Mouse (Mus musculus): ENCODE measurements at regions not wholly inside any gene's neighbourhood (a gene's known extent, or its start where the extent isn't known, plus 50 kb on each side); places are given as distances from the start of the nearest gene placed in this dataset.
"Not testable (repeated sequence)": the region's sequence is repeated elsewhere in the genome, so short reads cannot be mapped to it uniquely, and the experiment has no call there.

DNA sequence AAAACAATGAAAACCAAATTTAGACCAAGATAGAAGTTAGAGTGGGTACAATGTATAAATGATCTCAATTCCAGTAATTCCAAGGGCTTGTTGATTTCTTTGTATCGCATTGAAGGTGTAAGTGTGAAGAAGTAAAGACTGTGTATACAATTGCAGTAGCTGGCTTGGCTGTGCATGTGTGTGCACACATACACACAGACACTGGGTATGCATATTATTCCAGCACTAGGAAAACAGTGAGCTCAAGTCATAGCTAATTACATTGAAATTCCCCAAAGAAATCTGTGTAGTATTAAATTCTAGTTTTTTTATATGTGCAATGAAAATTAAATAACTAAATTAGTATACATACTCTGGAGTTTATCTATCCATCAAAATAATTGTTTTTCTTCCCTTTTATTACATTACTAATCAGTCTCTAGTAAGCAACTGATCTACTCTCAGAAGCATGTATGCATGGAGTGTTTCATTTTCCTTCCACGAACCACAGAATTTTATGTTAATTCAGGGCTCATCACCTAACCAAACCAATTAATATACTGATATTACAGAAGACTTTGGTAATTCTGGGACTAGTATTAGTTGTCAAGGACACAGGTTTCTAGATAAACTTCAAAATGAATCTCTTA lies 56.5 kb downstream of the Gm8797 start:
- DNase-seq (ENCODE audit: low spot score): no peak

GRCm38 (mm10) chr3:5811071-5811590 lies 60.5 kb downstream of the Gm8797 start:
- no peak for DNase-seq (ENCODE audit: low spot score)

GRCm38 (mm10) chr3:5820243-5820642 lies 69.6 kb downstream of the Gm8797 start:
- not testable (repeated sequence) for DNase-seq (ENCODE audit: low spot score)

GRCm38 (mm10) chr3:5860237-5860636 lies 109.6 kb downstream of the Gm8797 start:
- DNase-seq (ENCODE audit: low spot score): peak; percentile 100

DNA sequence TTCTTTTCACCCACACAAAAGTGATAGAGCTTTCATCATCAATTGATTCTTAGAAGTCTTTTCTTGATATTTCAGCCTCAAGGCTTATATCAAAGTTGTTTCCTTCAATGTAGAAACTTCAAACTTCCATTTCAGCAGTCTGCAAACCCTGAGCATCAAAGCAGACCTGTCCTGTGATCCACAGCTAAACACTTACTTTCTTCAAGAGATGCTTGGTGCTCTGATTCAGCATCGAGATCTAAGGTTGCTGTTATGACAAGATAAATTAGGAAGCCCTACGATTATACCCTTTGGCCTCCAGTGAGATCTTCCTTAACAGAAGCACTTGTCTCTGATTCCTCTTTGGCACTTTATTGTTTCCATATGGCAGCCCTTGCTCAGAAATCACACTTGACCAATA lies 119.8 kb downstream of the Gm8797 start:
- no peak for DNase-seq (ENCODE audit: low spot score)

DNA sequence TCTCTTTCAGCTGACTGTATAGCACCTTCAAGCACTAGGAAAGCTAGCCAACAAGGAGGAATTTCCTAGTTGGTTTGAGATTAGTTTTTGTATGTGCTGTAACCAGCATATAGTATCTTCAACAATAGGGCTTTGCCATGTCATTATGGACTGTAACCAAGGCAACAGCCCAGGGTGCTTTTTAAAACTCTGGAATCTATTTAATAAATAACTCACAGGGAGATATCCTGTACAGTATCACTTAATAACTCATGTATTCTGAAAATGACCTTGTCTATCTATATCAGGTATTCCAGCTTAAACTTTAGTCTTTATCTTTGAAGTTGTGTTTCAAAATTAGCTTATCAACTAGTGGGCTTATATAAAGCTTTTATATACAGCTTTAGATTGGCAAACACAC lies 128.5 kb downstream of the Gm8797 start:
- DNase-seq (ENCODE audit: low spot score): no peak

DNA sequence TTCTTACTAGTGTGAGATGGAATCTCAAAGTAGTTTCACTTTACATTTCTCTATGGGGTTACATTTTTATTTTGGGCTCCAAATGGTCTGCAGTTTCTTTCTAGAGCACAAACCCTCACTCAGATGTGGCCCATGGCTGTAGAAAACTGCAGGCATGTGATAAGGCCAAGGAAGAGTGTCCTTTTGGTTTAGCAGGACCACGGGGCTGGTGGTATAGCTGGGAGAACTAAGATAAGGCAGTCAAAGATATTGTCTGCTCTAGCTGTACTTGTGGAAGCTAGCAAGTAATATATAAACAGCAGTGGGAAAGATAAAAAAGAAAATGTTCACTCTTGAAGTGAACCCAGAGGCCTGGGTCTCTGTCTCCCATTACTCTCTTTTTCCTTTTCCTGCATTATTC lies 166.9 kb downstream of the Gm8797 start:
- no peak for DNase-seq (ENCODE audit: low spot score)

DNA sequence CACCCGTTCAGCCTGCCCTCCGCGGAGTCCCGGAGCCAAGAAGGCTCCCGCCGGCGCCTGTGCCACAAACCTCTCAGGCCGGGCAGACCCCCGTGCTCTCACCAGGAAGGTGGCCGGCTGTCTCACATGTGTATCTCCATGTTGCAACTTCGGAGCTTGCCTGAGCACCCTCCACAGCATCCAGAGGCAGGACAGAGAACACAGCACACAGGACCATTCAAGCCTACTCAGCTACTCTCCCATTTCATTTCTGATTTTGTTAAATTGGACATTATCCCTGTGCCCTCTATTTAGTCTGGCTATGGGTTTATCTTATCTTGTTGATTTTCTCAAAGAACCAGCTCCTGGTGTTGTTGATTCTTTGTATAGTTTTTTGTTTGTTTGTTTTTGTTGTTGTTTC lies 199.6 kb downstream of the Gm8797 start:
- not testable (repeated sequence) for DNase-seq (ENCODE audit: low spot score)

- DNase-seq (ENCODE audit: low spot score): not testable (repeated sequence)
Measured at GRCm38 (mm10) chr3:5989011-5989645, 238.5 kb downstream of the Gm8797 start.

GRCm38 (mm10) chr3:6004423-6004822 lies 253.8 kb downstream of the Gm8797 start:
- DNase-seq (ENCODE audit: low spot score): no peak

- no peak for DNase-seq (ENCODE audit: low spot score)
Measured at GRCm38 (mm10) chr3:6018749-6019148, 268.1 kb downstream of the Gm8797 start.

DNA sequence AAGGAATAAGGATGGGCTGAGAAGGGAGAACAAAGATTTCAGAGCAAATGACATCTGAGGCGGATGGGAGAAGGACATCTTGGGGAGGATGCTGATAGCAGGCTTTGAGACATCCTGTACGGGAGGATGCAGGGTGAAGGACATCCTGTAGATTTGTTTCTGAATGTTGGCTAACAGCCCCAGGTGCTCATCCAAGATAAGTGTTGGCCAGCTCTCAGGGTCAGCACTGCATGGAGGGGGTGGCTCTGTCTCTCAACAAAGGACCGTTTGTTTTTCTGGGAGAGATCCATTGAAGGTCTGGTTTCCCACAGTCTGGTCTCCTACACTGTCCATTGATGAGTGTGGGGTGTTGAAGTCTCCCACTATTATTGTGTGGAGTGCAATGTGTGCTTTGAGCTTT lies 290.7 kb downstream of the Gm8797 start:
- not testable (repeated sequence) for DNase-seq (ENCODE audit: low spot score)

- DNase-seq (ENCODE audit: low spot score): no peak
Measured at GRCm38 (mm10) chr3:6049472-6050045, 299.0 kb downstream of the Gm8797 start.

- DNase-seq (ENCODE audit: low spot score): no peak
Measured at GRCm38 (mm10) chr3:6051901-6052300, 301.3 kb downstream of the Gm8797 start.

- DNase-seq (ENCODE audit: low spot score): no peak
Measured at GRCm38 (mm10) chr3:6083855-6084254, 333.2 kb downstream of the Gm8797 start.

GRCm38 (mm10) chr3:6087267-6087666 lies 336.7 kb downstream of the Gm8797 start:
- DNase-seq (ENCODE audit: low spot score): no peak

DNA sequence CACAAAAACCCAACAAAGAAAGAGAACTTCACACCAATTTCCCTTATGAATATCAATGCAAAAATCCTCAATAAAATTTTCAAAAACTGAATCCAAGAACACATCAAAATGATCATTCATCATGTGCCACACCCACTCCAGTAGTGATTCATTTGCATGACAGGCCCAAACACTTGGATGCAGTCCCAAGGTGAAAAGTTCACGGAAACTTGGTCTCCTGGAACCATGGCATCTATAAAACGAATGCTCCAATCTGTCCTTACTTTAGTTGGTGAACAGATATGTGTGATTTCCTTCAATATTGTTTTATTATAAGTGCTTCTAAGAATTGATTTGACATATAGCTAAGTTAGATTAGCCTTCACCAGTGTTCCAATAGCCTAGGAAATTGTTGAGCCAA lies 343.3 kb downstream of the Gm8797 start:
- DNase-seq (ENCODE audit: low spot score): no peak

DNA sequence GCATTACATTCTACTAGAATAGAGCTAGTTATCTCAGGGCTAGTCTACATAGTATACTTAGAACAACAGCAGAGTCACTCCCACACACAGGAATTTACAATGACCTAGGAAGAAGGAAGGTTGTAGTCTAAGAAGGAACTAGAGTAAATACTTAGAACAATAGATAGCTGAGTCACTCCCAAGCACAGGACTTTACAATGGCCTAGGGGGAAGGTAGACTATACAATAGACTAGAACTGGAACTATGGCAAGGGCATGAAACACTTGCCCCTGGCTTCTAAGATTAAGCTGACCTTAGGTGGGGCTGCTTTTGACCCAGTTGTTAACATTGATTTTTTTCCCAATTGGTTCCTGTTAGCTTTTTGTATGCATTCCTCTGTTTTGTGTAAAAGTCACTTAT lies 343.8 kb downstream of the Gm8797 start:
- not testable (repeated sequence) for DNase-seq (ENCODE audit: low spot score)

DNA sequence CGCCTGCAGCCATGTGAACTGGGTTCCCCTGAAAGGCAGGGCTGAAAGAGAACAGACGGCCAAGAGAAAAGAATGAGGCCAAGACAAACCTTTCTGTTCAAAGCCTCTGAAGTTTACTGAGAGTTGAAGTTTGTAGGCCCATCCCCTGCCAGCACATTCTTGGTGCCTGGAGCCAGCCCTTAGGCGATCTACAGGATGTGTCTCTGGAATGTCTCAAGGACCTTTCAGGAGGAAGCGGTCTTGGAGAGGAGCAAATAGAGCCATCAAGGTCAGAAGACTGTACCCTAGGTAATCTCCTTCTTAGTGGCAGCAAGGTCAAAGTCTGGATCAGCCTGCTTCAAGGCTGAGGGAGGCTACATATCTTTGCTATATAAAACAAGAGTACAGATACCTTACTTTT lies 350.3 kb downstream of the Gm8797 start:
- DNase-seq (ENCODE audit: low spot score): no peak

GRCm38 (mm10) chr3:6102866-6103265 lies 352.3 kb downstream of the Gm8797 start:
- DNase-seq (ENCODE audit: low spot score): no peak

DNA sequence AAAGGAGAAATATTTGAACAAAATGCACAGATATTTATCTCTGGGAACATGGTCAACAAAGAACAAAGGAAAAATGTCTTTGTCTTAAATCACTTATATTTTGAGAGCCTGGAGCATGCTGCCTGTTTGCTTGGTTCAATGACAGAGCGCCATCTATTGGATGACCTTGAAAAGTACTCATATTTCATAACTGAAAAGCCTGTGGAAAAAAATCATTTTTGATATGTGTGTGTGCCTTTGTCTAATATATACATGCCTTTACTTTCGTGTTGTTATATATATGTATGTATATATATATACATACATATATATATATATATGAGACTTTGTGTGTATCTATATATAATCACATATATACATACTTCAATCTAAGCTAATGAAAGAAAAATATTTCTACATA lies 356.1 kb downstream of the Gm8797 start:
- no peak for DNase-seq (ENCODE audit: low spot score)

- no peak for DNase-seq (ENCODE audit: low spot score)
Measured at GRCm38 (mm10) chr3:6107377-6108155, 357.0 kb downstream of the Gm8797 start.

DNA sequence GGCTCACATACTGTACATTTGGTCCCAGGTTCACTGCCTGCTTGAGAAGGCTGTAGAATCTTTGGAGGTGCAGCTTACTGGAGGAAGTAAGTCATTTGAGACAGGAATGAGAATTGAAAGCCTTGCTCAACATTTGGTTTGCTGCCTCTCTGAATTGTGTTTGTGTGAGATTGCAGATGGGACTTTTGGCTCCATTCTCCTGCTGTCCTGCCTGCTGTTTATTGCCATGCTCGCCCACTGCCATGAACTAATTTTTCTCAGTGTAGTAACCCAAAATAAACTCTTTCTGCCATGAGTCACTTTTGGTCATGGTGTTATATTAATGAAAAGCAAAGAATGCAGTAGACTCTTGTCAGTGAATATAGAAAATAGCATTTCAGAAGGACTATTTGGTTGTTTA lies 368.1 kb downstream of the Gm8797 start:
- no peak for DNase-seq (ENCODE audit: low spot score)
